Mouse (Mus musculus): Measurements from ENCODE around the gene Rbl2.

The Rbl2 gene

DNA sequence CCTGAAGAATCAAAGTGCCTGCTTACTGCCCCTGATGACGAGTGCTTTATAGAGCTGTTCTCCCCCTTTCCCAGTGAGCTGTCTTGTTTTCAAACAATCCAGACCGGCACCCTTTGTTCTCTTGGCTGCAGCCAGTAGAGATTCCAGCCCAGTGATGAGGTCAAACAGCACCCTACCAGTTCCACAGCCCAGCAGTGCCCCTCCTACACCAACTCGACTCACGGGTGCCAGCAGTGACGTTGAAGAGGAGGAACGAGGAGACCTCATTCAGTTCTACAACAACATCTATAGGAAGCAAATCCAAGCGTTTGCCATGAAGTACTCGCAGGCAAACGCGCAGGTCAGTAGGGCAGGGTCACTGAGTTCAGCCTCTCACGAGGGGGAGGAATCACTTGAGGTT is 45.1 kb downstream of the Rbl2 start:
- no peak overlapping the region for H3K4me3 ChIP-seq (replicated peaks; ENCODE audit: low read length)
- 0 out of 2 replicates have a peak, but pooled peaks cover 4% of the 10 kb centered on the region for H3K4me1 ChIP-seq (replicated peaks; ENCODE audit: low read depth, low read length)
- no peak for TF ChIP-seq POU5F1 (IDR thresholded peaks at IDR 0.05; ENCODE audit: borderline replicate concordance, low read length)
- no peak for TF ChIP-seq CTCF (conservative IDR thresholded peaks at IDR 0.05; ENCODE audit: low read length)
- TF ChIP-seq NANOG (IDR thresholded peaks at IDR 0.05; ENCODE audit: borderline replicate concordance, low read length), result no peak
- H3K9me3 ChIP-seq (ENCODE audit: low read length), result no peaks in the 10 kb centered on the region
- H3K36me3 ChIP-seq (ENCODE audit: insufficient read depth, low read length), result peaks cover 70% of the 10 kb centered on the region
- no peaks in the 10 kb centered on the region for H3K27me3 ChIP-seq (ENCODE audit: insufficient read depth, low read length)

DNA sequence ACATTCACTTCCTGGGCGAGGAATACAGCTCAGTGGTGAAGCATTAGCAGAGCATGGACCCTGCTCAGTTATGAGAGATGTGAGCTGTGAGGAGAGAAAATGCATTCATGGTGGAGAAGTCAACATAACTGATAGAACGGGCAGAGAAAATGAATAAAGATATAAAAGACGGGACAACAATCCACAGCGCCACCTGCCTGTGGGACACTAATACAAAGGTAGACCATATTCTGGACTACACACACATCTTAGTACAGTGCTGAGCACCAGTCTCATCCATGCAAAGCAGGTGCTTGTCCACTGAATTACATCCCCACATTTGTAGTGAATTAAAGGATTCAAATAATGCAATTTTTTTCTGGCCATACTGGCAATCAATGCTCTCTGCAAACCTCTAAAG is 47.7 kb downstream of the Rbl2 start:
- no peaks in the 10 kb centered on the region for H3K9me3 ChIP-seq (ENCODE audit: low read length)
- no peaks in the 10 kb centered on the region for H3K27me3 ChIP-seq (ENCODE audit: insufficient read depth, low read length)
- no peak overlapping the region for H3K4me3 ChIP-seq (replicated peaks; ENCODE audit: low read length)
- no peak; the same call in 1 of the 2 replicates for TF ChIP-seq CTCF (conservative IDR thresholded peaks at IDR 0.05; ENCODE audit: low read length)
- no peak for TF ChIP-seq POU5F1 (IDR thresholded peaks at IDR 0.05; ENCODE audit: borderline replicate concordance, low read length)
- TF ChIP-seq NANOG (IDR thresholded peaks at IDR 0.05; ENCODE audit: borderline replicate concordance, low read length), result no peak
- H3K4me1 ChIP-seq (replicated peaks; ENCODE audit: low read depth, low read length), result 0 out of 2 replicates have a peak, but pooled peaks cover 4% of the 10 kb centered on the region
- peaks cover 80% of the 10 kb centered on the region for H3K36me3 ChIP-seq (ENCODE audit: insufficient read depth, low read length)

DNA sequence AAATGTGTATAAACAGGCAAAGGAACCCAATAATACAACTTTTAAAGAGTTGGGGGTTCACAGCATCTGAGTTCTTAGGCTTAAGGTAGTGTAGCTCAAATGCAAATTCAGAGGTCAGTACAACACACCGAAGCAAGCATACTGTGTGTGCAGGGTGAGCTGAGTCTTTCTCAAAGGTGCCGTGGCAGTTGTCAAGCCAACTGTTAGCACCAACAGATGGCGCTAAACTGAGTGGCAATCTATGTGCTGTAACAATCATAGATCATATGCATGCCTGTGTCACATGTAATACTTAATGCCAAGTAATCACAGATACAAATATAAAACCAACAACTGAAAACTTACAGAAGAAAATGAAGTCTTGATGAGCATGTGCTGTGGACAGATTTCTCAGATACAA is 48.3 kb downstream of the Rbl2 start:
- TF ChIP-seq CTCF (conservative IDR thresholded peaks at IDR 0.05; ENCODE audit: low read length), result peak; percentile 80
- no peak for TF ChIP-seq POU5F1 (IDR thresholded peaks at IDR 0.05; ENCODE audit: borderline replicate concordance, low read length)
- no peak overlapping the region for H3K4me3 ChIP-seq (replicated peaks; ENCODE audit: low read length)
- peaks cover 83% of the 10 kb centered on the region for H3K36me3 ChIP-seq (ENCODE audit: insufficient read depth, low read length)
- no peaks in the 10 kb centered on the region for H3K27me3 ChIP-seq (ENCODE audit: insufficient read depth, low read length)
- H3K4me1 ChIP-seq (replicated peaks; ENCODE audit: low read depth, low read length), result 0 out of 2 replicates have a peak, but pooled peaks cover 4% of the 10 kb centered on the region
- H3K9me3 ChIP-seq (ENCODE audit: low read length), result no peaks in the 10 kb centered on the region

DNA sequence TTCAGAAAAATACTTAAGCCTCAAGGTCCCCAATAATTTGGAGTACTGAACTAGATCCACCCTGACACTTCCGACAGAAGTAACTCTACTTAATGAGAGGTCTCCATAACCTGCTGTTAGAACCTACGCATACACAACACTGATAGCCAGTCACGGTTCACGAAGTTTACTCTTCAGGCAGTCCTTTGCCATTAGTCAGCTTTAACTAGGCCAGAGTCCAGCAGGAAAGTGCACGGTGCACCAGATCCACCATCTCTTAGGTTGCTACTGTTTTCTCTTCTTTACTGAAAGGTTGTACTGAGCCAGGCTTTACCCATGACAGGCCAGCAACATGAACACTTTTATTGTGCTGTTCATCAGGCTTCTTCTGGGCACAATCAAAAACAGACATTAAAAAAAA is 54.5 kb downstream of the Rbl2 start:
- H3K27me3 ChIP-seq (ENCODE audit: insufficient read depth, low read length), result no peaks in the 10 kb centered on the region
- H3K9me3 ChIP-seq (ENCODE audit: low read length), result no peaks in the 10 kb centered on the region
- peaks cover 9% of the 10 kb centered on the region for H3K4me1 ChIP-seq (replicated peaks; ENCODE audit: low read depth, low read length)
- H3K36me3 ChIP-seq (ENCODE audit: insufficient read depth, low read length), result peaks cover 92% of the 10 kb centered on the region
- H3K4me3 ChIP-seq (replicated peaks; ENCODE audit: low read length), result no peak overlapping the region
- TF ChIP-seq POU5F1 (IDR thresholded peaks at IDR 0.05; ENCODE audit: borderline replicate concordance, low read length) (no peak), NANOG (IDR thresholded peaks at IDR 0.05; ENCODE audit: borderline replicate concordance, low read length) (no peak), CTCF (conservative IDR thresholded peaks at IDR 0.05; ENCODE audit: low read length) (no peak)

DNA sequence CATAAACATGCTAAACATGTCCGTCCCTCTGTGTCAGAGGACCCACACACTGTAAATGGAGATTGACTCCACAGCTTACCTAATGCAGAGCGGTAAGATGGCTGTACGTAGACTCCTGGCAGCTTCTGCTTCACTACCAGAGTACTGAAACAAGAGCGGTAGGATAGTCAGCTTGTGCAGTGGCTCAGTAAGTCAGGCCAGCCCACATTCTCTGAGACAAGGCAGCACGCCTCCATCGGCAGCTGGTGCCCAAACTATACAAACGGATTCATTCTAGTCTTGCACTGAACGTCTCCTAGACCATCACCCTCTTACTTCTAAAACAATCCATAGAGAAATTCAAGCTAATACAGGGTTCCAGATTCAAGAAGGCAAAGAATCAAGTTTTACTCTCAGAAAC is 56.9 kb downstream of the Rbl2 start:
- no peak overlapping the region for H3K4me3 ChIP-seq (replicated peaks; ENCODE audit: low read length)
- TF ChIP-seq NANOG (IDR thresholded peaks at IDR 0.05; ENCODE audit: borderline replicate concordance, low read length) (no peak), CTCF (conservative IDR thresholded peaks at IDR 0.05; ENCODE audit: low read length) (no peak), POU5F1 (IDR thresholded peaks at IDR 0.05; ENCODE audit: borderline replicate concordance, low read length) (no peak)
- no peaks in the 10 kb centered on the region for H3K27me3 ChIP-seq (ENCODE audit: insufficient read depth, low read length)
- H3K36me3 ChIP-seq (ENCODE audit: insufficient read depth, low read length), result peaks cover 94% of the 10 kb centered on the region
- H3K4me1 ChIP-seq (replicated peaks; ENCODE audit: low read depth, low read length), result peaks cover 19% of the 10 kb centered on the region
- no peaks in the 10 kb centered on the region for H3K9me3 ChIP-seq (ENCODE audit: low read length)

DNA sequence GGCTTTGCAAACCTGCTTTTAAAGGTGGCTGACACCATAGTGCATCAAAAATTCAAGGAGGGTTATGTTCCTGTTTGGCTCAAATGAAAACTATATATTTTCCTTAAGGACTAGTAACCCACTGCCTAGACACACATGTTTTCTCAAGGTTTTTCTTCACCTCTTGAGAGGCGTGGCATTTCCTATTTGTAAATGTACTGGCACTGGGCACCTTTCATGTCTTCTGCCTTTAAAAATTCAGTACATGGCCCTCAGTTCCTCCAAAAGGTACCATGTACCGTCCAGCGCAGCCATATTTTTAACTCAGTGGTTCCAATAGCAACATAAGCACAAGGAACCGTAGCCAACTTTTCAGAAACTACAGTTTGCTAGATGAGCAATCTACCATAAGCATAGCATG is 62.9 kb downstream of the Rbl2 start:
- peaks cover 48% of the 10 kb centered on the region for H3K4me1 ChIP-seq (replicated peaks; ENCODE audit: low read depth, low read length)
- H3K36me3 ChIP-seq (ENCODE audit: insufficient read depth, low read length), result peaks cover 37% of the 10 kb centered on the region
- H3K9me3 ChIP-seq (ENCODE audit: low read length), result no peaks in the 10 kb centered on the region
- H3K27me3 ChIP-seq (ENCODE audit: insufficient read depth, low read length), result no peaks in the 10 kb centered on the region
- TF ChIP-seq POU5F1 (IDR thresholded peaks at IDR 0.05; ENCODE audit: borderline replicate concordance, low read length) (no peak), CTCF (conservative IDR thresholded peaks at IDR 0.05; ENCODE audit: low read length) (no peak), NANOG (IDR thresholded peaks at IDR 0.05; ENCODE audit: borderline replicate concordance, low read length) (no peak)
- H3K4me3 ChIP-seq (replicated peaks; ENCODE audit: low read length), result peak overlapping the region; percentile 96

DNA sequence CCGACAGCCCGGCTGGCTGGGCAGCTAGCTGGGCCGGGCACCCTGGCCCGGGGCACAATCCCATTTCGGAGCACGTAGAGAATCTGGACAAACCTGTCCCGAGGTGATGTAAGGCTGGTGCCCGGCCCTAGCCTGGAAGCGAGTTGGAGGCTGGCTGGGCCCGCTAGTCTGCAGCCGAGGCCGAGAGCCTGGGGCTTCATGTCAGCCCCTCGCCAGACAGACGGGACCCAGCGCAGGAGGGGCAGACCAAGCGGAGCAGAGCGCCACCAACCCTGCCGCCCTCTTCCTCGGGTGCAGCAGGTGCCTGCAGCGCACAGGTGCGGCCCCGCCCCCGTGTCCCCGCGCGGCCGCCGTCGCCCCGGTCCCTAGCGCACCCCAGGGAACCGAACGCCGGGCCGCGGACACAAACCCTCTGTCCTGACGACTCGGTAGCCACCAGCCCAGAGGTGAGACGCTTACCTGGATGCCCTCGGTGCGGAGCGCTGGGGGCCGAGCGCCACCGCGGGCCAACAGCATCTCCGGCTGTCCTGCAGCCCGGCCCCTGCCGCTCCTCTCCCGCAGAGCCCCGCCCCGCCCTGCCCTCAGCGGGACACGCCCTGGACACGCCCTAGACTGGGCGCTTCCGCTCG is 63.7 kb downstream of the Rbl2 start:
- TF ChIP-seq NANOG (IDR thresholded peaks at IDR 0.05; ENCODE audit: borderline replicate concordance, low read length), result no peak
- TF ChIP-seq CTCF (conservative IDR thresholded peaks at IDR 0.05; ENCODE audit: low read length), result no peak
- no peak for TF ChIP-seq POU5F1 (IDR thresholded peaks at IDR 0.05; ENCODE audit: borderline replicate concordance, low read length)
- Histone ChIP-seq H3K9me3 (ENCODE audit: low read length) (no peaks in the 10 kb centered on the region), H3K4me3 (replicated peaks; ENCODE audit: low read length) (peak overlapping the region; percentile 96), H3K36me3 (ENCODE audit: insufficient read depth, low read length) (peaks cover 29% of the 10 kb centered on the region), H3K4me1 (replicated peaks; ENCODE audit: low read depth, low read length) (peaks cover 48% of the 10 kb centered on the region), H3K27me3 (ENCODE audit: insufficient read depth, low read length) (no peaks in the 10 kb centered on the region)

DNA sequence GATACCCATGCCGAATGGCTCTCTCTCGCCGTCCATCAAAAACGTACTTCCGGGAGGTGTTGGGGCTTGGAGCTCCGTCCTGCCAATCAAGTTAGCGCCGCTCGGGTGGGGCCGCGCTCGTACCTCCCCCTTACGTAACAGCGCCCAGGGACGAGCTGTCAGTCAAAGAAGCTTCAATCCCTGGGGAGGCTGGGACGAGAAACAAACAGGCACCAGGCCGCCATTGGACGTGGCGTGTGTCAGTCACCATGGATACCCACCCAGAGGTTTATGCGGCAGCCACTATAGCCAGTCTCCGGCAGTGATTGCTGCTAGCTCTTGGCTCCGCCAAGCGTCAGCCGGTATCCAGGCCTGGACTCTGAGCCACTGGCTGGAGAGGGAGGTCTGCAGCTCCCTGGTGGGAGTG is 64.2 kb downstream of the Rbl2 start:
- no peaks in the 10 kb centered on the region for H3K27me3 ChIP-seq (ENCODE audit: insufficient read depth, low read length)
- H3K4me1 ChIP-seq (replicated peaks; ENCODE audit: low read depth, low read length), result peaks cover 48% of the 10 kb centered on the region
- peaks cover 25% of the 10 kb centered on the region for H3K36me3 ChIP-seq (ENCODE audit: insufficient read depth, low read length)
- TF ChIP-seq NANOG (IDR thresholded peaks at IDR 0.05; ENCODE audit: borderline replicate concordance, low read length) (no peak), CTCF (conservative IDR thresholded peaks at IDR 0.05; ENCODE audit: low read length) (no peak; the same call in 1 of the 2 replicates), POU5F1 (IDR thresholded peaks at IDR 0.05; ENCODE audit: borderline replicate concordance, low read length) (no peak)
- peak overlapping the region; percentile 96 for H3K4me3 ChIP-seq (replicated peaks; ENCODE audit: low read length)
- no peaks in the 10 kb centered on the region for H3K9me3 ChIP-seq (ENCODE audit: low read length)

DNA sequence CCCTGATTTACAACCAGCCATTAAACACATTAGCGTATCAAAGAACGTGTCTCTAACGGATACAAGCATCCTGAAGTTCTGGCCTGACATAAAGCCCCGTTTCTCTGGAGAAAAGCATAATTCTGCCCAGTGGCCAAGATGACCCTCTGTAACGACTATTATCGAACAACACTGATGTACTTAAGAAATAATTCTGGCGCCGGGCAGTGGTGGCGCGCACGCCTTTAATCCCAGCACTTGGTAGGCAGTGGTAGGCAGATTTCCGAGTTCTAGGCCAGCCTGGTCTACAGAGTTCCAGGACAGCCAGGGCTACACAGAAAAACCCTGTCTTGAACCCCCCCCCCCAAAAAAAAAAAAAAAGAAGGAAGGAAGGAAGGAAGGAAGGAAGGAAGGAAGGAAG is 64.8 kb downstream of the Rbl2 start:
- no peak for TF ChIP-seq CTCF (conservative IDR thresholded peaks at IDR 0.05; ENCODE audit: low read length)
- no peak for TF ChIP-seq POU5F1 (IDR thresholded peaks at IDR 0.05; ENCODE audit: borderline replicate concordance, low read length)
- TF ChIP-seq NANOG (IDR thresholded peaks at IDR 0.05; ENCODE audit: borderline replicate concordance, low read length), result no peak
- Histone ChIP-seq H3K4me1 (replicated peaks; ENCODE audit: low read depth, low read length) (peaks cover 48% of the 10 kb centered on the region), H3K36me3 (ENCODE audit: insufficient read depth, low read length) (peaks cover 19% of the 10 kb centered on the region), H3K27me3 (ENCODE audit: insufficient read depth, low read length) (no peaks in the 10 kb centered on the region), H3K9me3 (ENCODE audit: low read length) (no peaks in the 10 kb centered on the region), H3K4me3 (replicated peaks; ENCODE audit: low read length) (peak overlapping the region; percentile 96)

Data from E14TG2a.4 (cell line).